Mouse (Mus musculus) liver, embryonic 14.5 days (tissue): ENCODE results near the gene Xpot. TPM values are rescaled to one million over a fixed set of nuclear protein-coding genes. Genes with fewer than 3 reads are reported as not detected.

Source experiments
- ATAC-seq: fragments of 200-750 bp; cut with Nextera tagmentation; 2 replicates; pipeline ENCODE4 v1.8.0; 2017; ENCODE audit warnings: moderate number of reproducible peaks, mild to moderate bottlenecking, moderate library complexity; ENCODE audit not compliant: insufficient read depth
- DNase-seq, 3 experiments: peaks; one replicate each; pipeline ENCODE4 v3.0.0-alpha.2; 2012 to 2013; ENCODE audit warnings: low read depth in 3 of 3, low spot score in 3 of 3
- H3K27ac ChIP-seq: fragments of 300-500 bp; sonication (generic); 2 replicates; pipeline ENCODE4 v1.5.1; 2014; ENCODE audit warnings: moderate library complexity, mild to moderate bottlenecking, control low read depth, inconsistent platforms
- H3K27me3 ChIP-seq: fragments of 300-500 bp; sonication (generic); 2 replicates; pipeline ENCODE4 v1.6.1; 2014; ENCODE audit warnings: mild to moderate bottlenecking, low read length, moderate library complexity; ENCODE audit not compliant: control insufficient read depth, insufficient read depth
- H3K36me3 ChIP-seq: fragments of 300-500 bp; sonication (generic); replicated peaks from 2 replicates; pipeline ENCODE4 v1.6.1; 2014; ENCODE audit warnings: low read depth; ENCODE audit not compliant: control insufficient read depth, insufficient read depth
- H3K4me1 ChIP-seq, 2 experiments: fragments of 200-500 bp in 1 of 2; fragments of 300-500 bp in 1 of 2; sonication (generic) in 1 of 2; replicated peaks; 2 replicates each; pipeline ENCODE4 v1.6.1; 2012 to 2014; ENCODE audit warnings: antibody characterized with exemption in 1 of 2, inconsistent platforms in 1 of 2, low read length in 1 of 2; ENCODE audit not compliant: control insufficient read depth in 2 of 2, insufficient read depth in 2 of 2
- H3K4me2 ChIP-seq: fragments of 300-500 bp; sonication (generic); 2 replicates; pipeline ENCODE4 v1.6.1; 2014; ENCODE audit warnings: low read depth, mild to moderate bottlenecking, control low read depth, moderate library complexity
- H3K4me3 ChIP-seq, 2 experiments: fragments of 200-500 bp in 1 of 2; fragments of 300-500 bp in 1 of 2; sonication (generic) in 1 of 2; 2 replicates each; pipeline ENCODE4 v1.5.1; 2012 to 2014; ENCODE audit warnings: low read depth in 2 of 2, low read length in 2 of 2, mild to moderate bottlenecking in 2 of 2, control low read depth in 1 of 2, inconsistent platforms in 1 of 2, moderate library complexity in 1 of 2; ENCODE audit not compliant: insufficient read depth in 1 of 2
- H3K9ac ChIP-seq: fragments of 300-500 bp; sonication (generic); replicated peaks from 2 replicates; pipeline ENCODE4 v1.6.1; 2014; ENCODE audit warnings: mild to moderate bottlenecking, control low read depth, moderate library complexity
- H3K9me3 ChIP-seq: fragments of 300-500 bp; sonication (generic); 2 replicates; pipeline ENCODE4 v1.6.1; 2016; ENCODE audit warnings: low read length, mixed read lengths; ENCODE audit not compliant: control insufficient read depth
- CTCF ChIP-seq: IDR thresholded peaks from 2 replicates; pipeline ENCODE4 v1.5.1; 2016; ENCODE audit warnings: antibody characterized with exemption, low read depth, control low read depth
- EP300 ChIP-seq: IDR thresholded peaks from 2 replicates; pipeline ENCODE4 v1.6.1; 2016; ENCODE audit warnings: antibody characterized with exemption, low read depth
- WGBS: fragments of 180-500 bp; shearing (Covaris S2); extraction: QIAGEN DNeasy Blood & Tissue Kit; methylation state at CpG from one replicate; pipeline ENCODE4 v1.1.7; 2014; ENCODE audit not compliant: insufficient replicate concordance; 5-methylcytosine and 5-hydroxymethylcytosine counted together
- polyA plus RNA-seq, 2 experiments: library from polyadenylated mRNA; depleted of rRNA in 1 of 2; stranded (reverse) in 1 of 2; unstranded in 1 of 2; fragments of >200 nt; fragmentation: Nextera tagmentation in 1 of 2; extraction: Ambion mirVana in 1 of 2; gene quantifications; 2 replicates each; pipeline versions ENCODE4 v1.2.1 to v1.2.3; 2012 to 2014

The Xpot gene
- polyA plus RNA-seq, 2 experiments: 26.2 to 40.3 TPM

- Histone ChIP-seq H3K9me3 (no peaks in the 10 kb centered on the region), H3K4me1 (no peaks in the 10 kb centered on the region), H3K27ac (no peak overlapping the region), H3K4me3 (no peak overlapping the region), H3K36me3 (peaks cover 69% of the 10 kb centered on the region), H3K27me3 (no peaks in the 10 kb centered on the region), H3K9ac (no peak overlapping the region), H3K4me2 (no peak overlapping the region)
- 32% methylated on average over 9 of the region's 9 CpGs for WGBS
- ATAC-seq (no peak), DNase-seq (no peak)
- TF ChIP-seq EP300 (no peak), CTCF (no peak)
Observed at GRCm38 (mm10) chr10:121596580-121596979, 29.6 kb downstream of the Xpot start.

GRCm38 (mm10) chr10:121591106-121591505 is 35.0 kb downstream of the Xpot start:
- WGBS: 57% methylated on average over 14 of the region's 14 CpGs
- H3K4me3 ChIP-seq: no peak overlapping the region
- no peaks in the 10 kb centered on the region for H3K9me3 ChIP-seq
- ATAC-seq (no peak), DNase-seq (no peak)
- no peak overlapping the region for H3K4me2 ChIP-seq
- no peaks in the 10 kb centered on the region for H3K27me3 ChIP-seq
- H3K9ac ChIP-seq: no peak overlapping the region
- TF ChIP-seq EP300: no peak
- 0 out of 4 replicates have a peak, but pooled peaks cover 0 to 4% of the 10 kb centered on the region in 2 experiments for H3K4me1 ChIP-seq
- H3K27ac ChIP-seq: no peak overlapping the region
- peaks cover 29% of the 10 kb centered on the region for H3K36me3 ChIP-seq

DNA sequence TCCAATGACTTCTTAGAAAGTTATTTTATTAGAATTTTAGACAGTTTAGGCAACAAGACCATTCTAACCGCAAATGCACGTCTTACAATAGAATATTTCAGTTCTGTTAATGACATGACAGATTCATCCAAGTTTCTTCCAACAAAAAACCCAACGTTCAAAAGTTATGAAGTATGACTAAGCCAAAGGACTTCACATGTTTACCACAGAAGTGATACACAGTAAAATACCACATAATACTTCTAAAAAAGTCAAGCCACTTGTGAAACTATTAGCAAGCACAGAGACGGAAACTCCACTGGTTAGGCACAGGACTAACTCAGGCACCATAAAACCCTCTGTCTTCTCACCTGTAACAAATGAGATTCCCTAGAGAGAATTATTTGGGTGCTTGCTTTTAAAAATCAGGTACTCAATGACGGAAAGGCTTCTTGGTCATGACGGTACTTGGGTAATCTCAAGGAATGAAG is 38.7 kb downstream of the Xpot start:
- TF ChIP-seq CTCF: no peak
- no peak for TF ChIP-seq EP300
- H3K36me3 ChIP-seq: peaks cover 27% of the 10 kb centered on the region
- H3K4me2 ChIP-seq: peak overlapping the region; percentile 84
- H3K4me3 ChIP-seq: peak overlapping the region; percentile 75 to 98
- ATAC-seq (no peak), DNase-seq (no peak)
- WGBS: 56% methylated on average over 6 of the region's 6 CpGs
- no peak overlapping the region for H3K27ac ChIP-seq
- no peaks in the 10 kb centered on the region for H3K9me3 ChIP-seq
- peaks cover 9 to 12% of the 10 kb centered on the region in 2 experiments for H3K4me1 ChIP-seq
- H3K27me3 ChIP-seq: no peaks in the 10 kb centered on the region
- peak overlapping the region; percentile 92 for H3K9ac ChIP-seq

GRCm38 (mm10) chr10:121586675-121587370 is 39.3 kb downstream of the Xpot start, which contains the start of gene Tbk1:
Gene Tbk1 (minus strand): TSS chr10:121586787.
- peaks cover 24% of the 10 kb centered on the region for H3K36me3 ChIP-seq
- H3K4me3 ChIP-seq: peak within 1 kb of the TSS; percentile 75 to 98
- under 1% methylated on average over 58 of the region's 58 CpGs for WGBS
- H3K9ac ChIP-seq: peak within 1 kb of the TSS; percentile 92
- H3K4me2 ChIP-seq: peak within 1 kb of the TSS; percentile 84
- H3K4me1 ChIP-seq: peaks cover 9 to 12% of the 10 kb centered on the region in 2 experiments
- TF ChIP-seq CTCF (0 out of 2 replicates have a peak, but pooled peaks have one; percentile 2), EP300 (no peak)
- H3K27ac ChIP-seq: peak within 1 kb of the TSS; percentile 62
- H3K9me3 ChIP-seq: no peaks in the 10 kb centered on the region
- H3K27me3 ChIP-seq: no peaks in the 10 kb centered on the region
- DNase-seq (peak; percentile 80 to 82 (median 80)), ATAC-seq (peak; percentile 98)

DNA sequence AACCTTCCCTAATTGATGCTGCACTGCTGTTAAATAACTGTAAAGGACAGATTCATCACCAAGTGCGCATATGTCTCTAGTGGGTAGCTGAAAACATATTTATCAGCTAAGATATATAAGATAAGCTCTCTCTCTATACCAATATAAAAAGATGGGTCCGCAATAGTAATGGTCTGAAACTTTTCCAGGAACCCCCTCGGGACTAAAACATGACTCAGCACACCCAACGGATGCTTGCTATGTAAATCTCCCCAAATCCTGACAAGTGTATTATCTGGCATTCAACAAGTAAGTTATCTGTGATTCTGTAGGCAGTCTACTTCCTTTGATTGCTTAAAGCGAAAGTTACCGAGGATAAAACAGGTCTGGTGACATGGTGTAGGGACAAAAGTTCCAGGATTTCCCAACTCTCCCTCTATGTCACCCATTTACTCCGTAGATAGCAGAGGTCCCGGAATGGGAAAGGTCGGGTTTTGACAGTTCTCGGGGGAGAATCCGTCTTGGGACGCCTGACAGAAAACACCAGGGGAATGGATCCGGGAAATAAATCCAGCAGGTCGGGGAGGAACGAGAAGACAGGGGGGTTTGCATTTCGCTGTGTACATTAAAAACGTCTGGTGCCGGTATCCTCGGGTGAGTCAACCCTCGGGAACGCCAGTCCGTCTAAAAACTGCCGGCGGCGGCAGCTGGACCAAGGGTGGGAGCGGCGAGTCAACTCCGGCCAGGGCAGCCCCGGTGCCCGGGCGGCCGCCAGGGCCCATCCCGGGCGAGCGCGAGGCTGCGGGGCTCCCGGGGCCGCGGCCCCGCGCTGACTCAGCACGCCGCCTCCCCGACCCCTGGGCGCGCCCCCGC is 40.1 kb downstream of the Xpot start:
- Histone ChIP-seq H3K9ac (peak overlapping the region; percentile 92), H3K9me3 (no peaks in the 10 kb centered on the region), H3K4me3 (peak overlapping the region; percentile 75 to 98), H3K4me1 (peaks cover 9 to 12% of the 10 kb centered on the region in 2 experiments), H3K36me3 (peaks cover 24% of the 10 kb centered on the region), H3K4me2 (peak overlapping the region; percentile 84), H3K27ac (peak overlapping the region; percentile 62), H3K27me3 (no peaks in the 10 kb centered on the region)
- WGBS: 1% methylated on average over 43 of the region's 48 CpGs
- peak in 1 of 3 experiments; percentile 58 for DNase-seq
- no peak for TF ChIP-seq EP300
- TF ChIP-seq CTCF: no peak
- ATAC-seq: peak; percentile 69
